Mouse (Mus musculus) bone marrow, adult 2 months (tissue): ENCODE results near the gene Htr1f.
"Not testable (repeated sequence)": the region's sequence is repeated elsewhere in the genome, so short reads cannot be mapped to it uniquely, and the experiment has no call there.

ENCODE experiments used
- CTCF ChIP-seq: fragments of 200-500 bp; IDR thresholded peaks from 2 replicates; pipeline ENCODE4 v1.5.1; 2011; ENCODE audit warnings: low read length, control low read depth; ENCODE audit not compliant: control insufficient read depth, insufficient read depth
- POLR2A ChIP-seq: fragments of 200-500 bp; IDR thresholded peaks from 2 replicates; pipeline ENCODE4 v1.6.1; 2011; ENCODE audit warnings: low read depth, mild to moderate bottlenecking, control low read depth, low read length, borderline replicate concordance; ENCODE audit not compliant: control insufficient read depth

DNA sequence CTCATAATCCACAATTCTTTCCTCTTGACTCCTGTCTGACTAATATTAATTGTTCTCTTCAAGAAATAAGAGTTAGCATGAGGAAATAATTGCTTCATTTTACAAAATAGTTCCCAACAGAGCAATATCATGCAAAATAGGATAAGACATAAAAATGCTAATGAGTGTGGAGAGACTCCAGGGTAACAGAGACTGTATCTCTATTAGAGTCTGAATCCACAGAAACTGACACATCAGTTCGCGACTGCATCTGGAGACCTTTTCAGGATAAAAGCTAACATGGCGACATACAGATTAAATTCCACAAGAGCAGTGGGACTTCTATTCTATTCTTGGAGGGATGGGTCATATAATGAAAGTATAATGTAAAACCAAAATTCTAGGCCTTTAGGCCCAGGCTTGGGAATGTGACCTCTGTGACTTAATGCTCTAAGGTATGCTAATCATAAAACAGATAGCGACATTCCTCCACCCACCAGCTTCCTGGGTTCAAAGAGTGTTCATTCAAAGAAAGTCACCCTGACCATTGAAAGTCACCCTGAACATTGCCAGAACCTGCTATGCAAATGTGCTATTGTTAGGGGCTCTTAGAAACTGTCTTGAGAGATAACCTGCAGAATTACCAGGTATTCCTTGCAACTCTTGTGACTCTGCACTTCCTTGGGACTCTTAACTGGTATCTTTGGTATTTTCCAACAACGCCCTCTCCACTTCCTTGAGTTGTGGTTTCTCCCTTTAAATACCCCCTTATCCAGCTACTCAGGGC lies 67.8 kb downstream of the Htr1f start:
- not testable (repeated sequence) for TF ChIP-seq CTCF, POLR2A
